ENCODE assay signal across 18 mouse cellular contexts in genomic region chr4:123229166-123229565, GRCm38 (mm10). TPM values are rescaled to one million over a fixed set of nuclear protein-coding genes. Genes with fewer than 3 reads are reported as not detected.
DNase-seq lines count a peak whose midpoint lies in the region; ATAC-seq and TF ChIP-seq lines count a peak whose summit lies in the region.
"Had no signal": no experiment of that assay in that cellular context is flagged by ENCODE, and none has a peak within 500 bp of the region (broad histone marks: within the 10 kb centered on the region; RNA-seq: fewer than 3 reads in every experiment).

No protein-coding gene starts in this region.

- ATAC-seq in heart, embryonic 12.5 days (ENCODE audit: insufficient number of reproducible peaks, low FRiP score): no peak
- ATAC-seq in lung, embryonic 15.5 days (ENCODE audit: borderline replicate concordance, extremely low read depth, low FRiP score, low TSS enrichment): no peak
- ATAC-seq in granulocyte monocyte progenitor cell, adult 5-6 weeks (replicated peaks; ENCODE audit: poor library complexity, severe bottlenecking): peak; percentile 23
- ATAC-seq: forebrain, postnatal 0 days; hindbrain, embryonic 16.5 days had no signal

- H3K4me1 ChIP-seq in heart, adult 2 months (ENCODE audit: control insufficient read depth, insufficient read depth, low read length): peaks cover 18% of the 10 kb centered on the region
- H3K4me1 ChIP-seq in heart, embryonic 12.5 days (replicated peaks): peaks cover 57% of the 10 kb centered on the region
- H3K4me1 ChIP-seq in lung, embryonic 15.5 days: peaks cover 48% of the 10 kb centered on the region

- 71% methylated on average over 11 of the region's 11 CpGs for WGBS in heart, adult 2 months
- WGBS in heart, embryonic 12.5 days: 65% methylated on average over 11 of the region's 11 CpGs
- WGBS in lung, embryonic 15.5 days: 45% methylated on average over 11 of the region's 11 CpGs

- no peak for TF ChIP-seq CTCF in heart, adult 2 months (IDR thresholded peaks at IDR 0.05)

- no peaks in the 10 kb centered on the region for H3K36me3 ChIP-seq in heart, adult 2 months (ENCODE audit: control insufficient read depth, insufficient read depth, low read length)
- no peaks in the 10 kb centered on the region for H3K36me3 ChIP-seq in heart, embryonic 12.5 days
- H3K36me3 ChIP-seq in lung, embryonic 15.5 days: no peaks in the 10 kb centered on the region
- H3K36me3 ChIP-seq: midbrain, embryonic 12.5 days had no signal

- TF ChIP-seq EP300 in heart, adult 2 months (IDR thresholded peaks at IDR 0.05; ENCODE audit: insufficient read depth, low read depth, low read length): no peak

- TF ChIP-seq POLR2A in heart, adult 2 months (IDR thresholded peaks at IDR 0.05; ENCODE audit: insufficient read depth, low read depth, low read length): no peak

- no peak overlapping the region for H3K4me3 ChIP-seq in heart, adult 2 months
- H3K4me3 ChIP-seq in heart, embryonic 12.5 days: no peak overlapping the region
- H3K4me3 ChIP-seq in lung, embryonic 15.5 days: no peak overlapping the region
- H3K4me3 ChIP-seq: layer of hippocampus, adult 2 months; midbrain, embryonic 12.5 days had no signal

- H3K9ac ChIP-seq in heart, adult 2 months (ENCODE audit: low read depth, low read length): no peak overlapping the region
- no peak overlapping the region for H3K9ac ChIP-seq in heart, embryonic 12.5 days
- H3K9ac ChIP-seq in lung, embryonic 15.5 days: no peak overlapping the region
- H3K9ac ChIP-seq: forebrain, postnatal 0 days; midbrain, embryonic 12.5 days had no signal

- intact Hi-C loops in heart, adult 2 months (cut with DNase I): no loop called here

- DNase-seq in heart, adult 2 months: peak; percentile 66 to 73
- no peak for DNase-seq in lung, postnatal 25 days (ENCODE audit: low spot score)
- peak; percentile 52 for DNase-seq in lung, postnatal 36 days
- no peak for DNase-seq in thymus, adult 18-20 months
- DNase-seq in T-cell, adult 2 months (ENCODE audit: low spot score): no peak
- DNase-seq: adrenal gland, postnatal 14 days; cerebellum, adult 9-10 months; forebrain, postnatal 0 days; left cerebral cortex, postnatal 4 days had no signal

- peak overlapping the region; percentile 52 for H3K27ac ChIP-seq in heart, adult 2 months
- H3K27ac ChIP-seq in heart, embryonic 12.5 days (ENCODE audit: poor library complexity, severe bottlenecking): no peak overlapping the region
- H3K27ac ChIP-seq in lung, embryonic 15.5 days: 0 out of 2 replicates have a peak overlapping the region, but pooled peaks have one; percentile 35
- H3K27ac ChIP-seq: layer of hippocampus, adult 2 months; macrophage; midbrain, embryonic 12.5 days had no signal

- H3K4me2 ChIP-seq in heart, embryonic 12.5 days: no peak overlapping the region
- H3K4me2 ChIP-seq in lung, embryonic 15.5 days: no peak overlapping the region
- H3K4me2 ChIP-seq: liver, embryonic 11.5 days; midbrain, embryonic 12.5 days had no signal

- no peaks in the 10 kb centered on the region for H3K27me3 ChIP-seq in heart, adult 2 months (ENCODE audit: control insufficient read depth, insufficient read depth, low read length)
- H3K27me3 ChIP-seq in heart, embryonic 12.5 days (replicated peaks): peaks cover 11% of the 10 kb centered on the region; the same call in 1 of the 2 replicates
- H3K27me3 ChIP-seq in lung, embryonic 15.5 days: peaks cover 20% of the 10 kb centered on the region

- no peaks in the 10 kb centered on the region for H3K9me3 ChIP-seq in heart, embryonic 12.5 days (replicated peaks)
- no peaks in the 10 kb centered on the region for H3K9me3 ChIP-seq in lung, embryonic 15.5 days
- H3K9me3 ChIP-seq: midbrain, embryonic 12.5 days had no signal

- no peaks in the 10 kb centered on the region for H3K79me2 ChIP-seq in heart, adult 2 months (replicated peaks; ENCODE audit: control insufficient read depth, insufficient read depth, low read length)

RNA-seq across cellular contexts. Expression of gene Heyl, which starts 4.2 kb away (rescaled TPM):
- total RNA-seq in heart, adult 2 months (2021): 10 to 100 TPM; 15.8 to 16.5 TPM
- 16.8 and 21.3 TPM in 2 replicates for polyA plus RNA-seq in heart, adult 2 months (2012; rRNA removed)
- 6.8 and 7.3 TPM in 2 replicates for polyA plus RNA-seq in heart, embryonic 12.5 days (2016; fragmentation: Nextera tagmentation; extraction: Ambion mirVana)
- polyA plus RNA-seq in lung, embryonic 15.5 days (2015; fragmentation: Nextera tagmentation; extraction: Ambion mirVana): 30.0 TPM in 2 replicates
- total RNA-seq in granulocyte monocyte progenitor cell, adult 5-6 weeks (2014; fragmentation: Nextera tagmentation): not detected in 2 replicates
- total RNA-seq in granulocyte monocyte progenitor cell, adult 5-6 weeks (2017): not detected in 2 replicates
- polyA plus RNA-seq: macrophage had no signal

RNA-seq across cellular contexts. Expression of gene Nt5c1a, which starts 27.9 kb away (rescaled TPM):
- 10 to 100 TPM; 50.8 to 57.6 TPM for total RNA-seq in heart, adult 2 months (2021)
- 19.6 and 41.6 TPM in 2 replicates for polyA plus RNA-seq in heart, adult 2 months (2012; rRNA removed)
- polyA plus RNA-seq in heart, embryonic 12.5 days (2016; fragmentation: Nextera tagmentation; extraction: Ambion mirVana): 0.92 TPM in 2 replicates
- not detected in 2 replicates for polyA plus RNA-seq in lung, embryonic 15.5 days (2015; fragmentation: Nextera tagmentation; extraction: Ambion mirVana)
- not detected in 2 replicates for total RNA-seq in granulocyte monocyte progenitor cell, adult 5-6 weeks (2014; fragmentation: Nextera tagmentation)
- not detected in 2 replicates for total RNA-seq in granulocyte monocyte progenitor cell, adult 5-6 weeks (2017)
- polyA plus RNA-seq: embryonic facial prominence, embryonic 14.5 days; liver, embryonic 11.5 days; macrophage; midbrain, embryonic 12.5 days had no signal

RNA-seq across cellular contexts. Expression of gene Pabpc4, which starts 33.0 kb away (rescaled TPM):
- total RNA-seq in heart, adult 2 months (2021): 100 to 1,000 TPM; 336 to 376 TPM
- polyA plus RNA-seq in heart, adult 2 months (2012; rRNA removed): 207 and 299 TPM in 2 replicates
- 62.7 and 63.0 TPM in 2 replicates for polyA plus RNA-seq in heart, embryonic 12.5 days (2016; fragmentation: Nextera tagmentation; extraction: Ambion mirVana)
- polyA plus RNA-seq in lung, embryonic 15.5 days (2015; fragmentation: Nextera tagmentation; extraction: Ambion mirVana): 32.8 and 37.2 TPM in 2 replicates
- total RNA-seq in granulocyte monocyte progenitor cell, adult 5-6 weeks (2014; fragmentation: Nextera tagmentation): 93.4 and 113 TPM in 2 replicates
- total RNA-seq in granulocyte monocyte progenitor cell, adult 5-6 weeks (2017): 110 and 112 TPM in 2 replicates

RNA-seq across cellular contexts. Expression of gene Hpcal4, which starts 46.1 kb away (rescaled TPM):
- under 1 TPM; 0.09 to 0.10 TPM for total RNA-seq in heart, adult 2 months (2021)
- 0.35 and 0.38 TPM in 2 replicates for polyA plus RNA-seq in heart, adult 2 months (2012; rRNA removed)
- 1.6 TPM in 2 replicates for polyA plus RNA-seq in heart, embryonic 12.5 days (2016; fragmentation: Nextera tagmentation; extraction: Ambion mirVana)
- 0.28 and 0.37 TPM in 2 replicates for polyA plus RNA-seq in lung, embryonic 15.5 days (2015; fragmentation: Nextera tagmentation; extraction: Ambion mirVana)
- total RNA-seq in granulocyte monocyte progenitor cell, adult 5-6 weeks (2014; fragmentation: Nextera tagmentation): not detected in 2 replicates
- not detected in 2 replicates for total RNA-seq in granulocyte monocyte progenitor cell, adult 5-6 weeks (2017)
- polyA plus RNA-seq: macrophage had no signal

Comparison
In these comparisons a context has a peak if more than half of its experiments do, and no peak if none do; other contexts are left out.
1. DNase-seq: peak in heart, adult 2 months (2 of 2) and lung, postnatal 36 days (single experiment); none in lung, postnatal 25 days (single experiment), thymus, adult 18-20 months (0 of 2) and T-cell, adult 2 months (single experiment).
2. RNA of gene Nt5c1a, which starts 27.9 kb away (polyA plus RNA-seq): 19.6 to 41.6 TPM in heart, adult 2 months; 0.92 TPM in heart, embryonic 12.5 days and not detected in lung, embryonic 15.5 days; every median in the first group is over 10 times any median in the second.